Mouse (Mus musculus) olfactory bulb, adult 2 months (tissue): ENCODE measurements around the gene Trio.

ENCODE experiments used
- CTCF ChIP-seq: fragments of 200-500 bp; IDR thresholded peaks from 2 replicates; pipeline ENCODE4 v1.5.1; 2012; ENCODE audit warnings: low read depth, mild to moderate bottlenecking, low read length, moderate library complexity; ENCODE audit not compliant: insufficient read depth
- POLR2A ChIP-seq: fragments of 200-500 bp; IDR thresholded peaks from 2 replicates; pipeline ENCODE4 v1.6.1; 2012; ENCODE audit warnings: mild to moderate bottlenecking, low read depth, low read length, moderate library complexity; ENCODE audit not compliant: insufficient read depth

DNA sequence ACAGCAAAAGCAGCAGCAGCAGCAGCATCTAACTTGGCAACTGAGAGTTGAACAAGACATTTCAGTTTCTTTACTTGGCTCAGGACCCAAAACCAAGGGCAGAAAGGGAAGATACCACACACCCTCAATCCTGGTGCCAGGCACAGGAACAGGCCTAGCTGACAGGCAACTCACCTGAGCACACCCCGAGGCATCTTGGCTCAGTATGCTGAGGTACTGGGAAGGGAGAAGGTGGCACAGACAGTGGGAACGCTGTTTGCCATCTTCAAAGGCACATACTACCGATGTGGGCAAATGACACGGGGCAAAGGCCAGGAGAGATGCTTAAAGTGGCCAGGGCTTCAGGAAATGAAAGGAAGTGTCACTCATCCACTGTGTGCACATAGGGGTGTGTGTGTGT lies 85.6 kb downstream of the Trio start:
- TF ChIP-seq POLR2A (no peak), CTCF (no peak)
